Mouse (Mus musculus) cerebellum, adult (tissue): Measurements from ENCODE around the gene Gga3.

Experiments used
- ATAC-seq: cut with Nextera tagmentation; 2 replicates; pipeline ENCODE4 v1.9.2; 2017; ENCODE audit warnings: mild to moderate bottlenecking, moderate library complexity, mixed read lengths; ENCODE audit not compliant: insufficient number of reproducible peaks, low FRiP score, low TSS enrichment

Gene Gga3

DNA sequence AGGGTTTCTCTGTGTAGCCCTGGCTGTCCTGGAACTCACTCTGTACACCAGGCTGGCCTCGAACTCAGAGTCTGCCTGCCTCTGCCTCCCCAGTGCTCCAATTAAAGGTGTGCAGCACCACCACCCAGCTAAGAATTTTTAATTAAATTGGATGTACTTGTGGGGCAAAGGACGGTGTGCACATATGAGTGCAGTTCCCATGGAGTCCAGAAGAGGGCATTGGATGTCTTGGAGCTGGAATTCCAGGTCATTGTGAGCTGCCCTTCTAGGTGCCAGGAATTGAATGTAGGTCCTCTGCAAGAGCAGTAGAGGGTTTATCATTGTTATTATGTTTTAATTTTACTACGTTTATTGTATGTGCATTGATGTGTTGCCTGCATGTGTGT is 27.6 kb upstream of the Gga3 start:
- ATAC-seq: no peak

- ATAC-seq: no peak
Observed at GRCm38 (mm10) chr11:115630532-115631504, 27.0 kb upstream of the Gga3 start.

DNA sequence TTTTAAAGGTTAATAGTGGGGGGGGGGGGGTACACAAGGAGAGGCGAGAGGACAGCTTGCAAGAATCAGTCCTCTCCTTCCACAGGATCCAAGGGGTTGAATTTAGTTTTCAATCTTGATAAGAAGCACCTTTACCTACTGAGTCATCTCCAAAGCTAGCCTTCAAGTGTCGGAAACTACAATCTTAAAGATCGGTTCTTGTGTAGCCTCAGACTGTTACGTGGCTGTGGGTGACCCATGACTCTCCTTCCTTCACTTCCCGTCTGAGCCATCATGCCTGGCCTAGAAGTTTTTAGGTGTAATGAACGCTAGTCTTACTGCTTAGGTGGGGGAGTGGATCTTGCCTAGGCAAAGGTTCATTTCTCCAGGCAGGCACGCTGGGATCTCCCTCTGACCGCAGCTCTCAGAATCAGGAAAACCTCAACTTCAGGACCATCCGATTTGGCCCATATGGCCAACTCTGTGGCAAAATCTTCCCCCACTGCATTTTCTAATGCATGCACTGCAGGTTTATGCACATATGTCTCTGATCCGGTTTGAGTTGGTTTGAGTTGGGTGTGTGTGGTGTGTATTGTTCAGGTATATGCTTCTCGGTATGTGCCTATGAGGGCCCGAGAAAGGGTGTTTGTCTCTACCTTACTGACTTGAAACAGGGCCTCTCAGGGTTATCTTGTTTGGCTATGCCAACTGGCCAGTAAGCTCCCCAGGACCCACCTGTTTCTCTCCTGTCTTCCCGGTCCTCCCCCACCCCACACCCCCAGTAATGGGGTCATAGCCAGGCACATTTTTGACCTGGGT is 26.1 kb upstream of the Gga3 start:
- no peak for ATAC-seq

- ATAC-seq: no peak
Observed at GRCm38 (mm10) chr11:115628465-115629101, 24.7 kb upstream of the Gga3 start.

- ATAC-seq: peak; percentile 98
Observed at GRCm38 (mm10) chr11:115627705-115628464, 24.0 kb upstream of the Gga3 start, which contains the start of gene Slc25a19. Gene Slc25a19 (minus strand): TSS chr11:115628295.

DNA sequence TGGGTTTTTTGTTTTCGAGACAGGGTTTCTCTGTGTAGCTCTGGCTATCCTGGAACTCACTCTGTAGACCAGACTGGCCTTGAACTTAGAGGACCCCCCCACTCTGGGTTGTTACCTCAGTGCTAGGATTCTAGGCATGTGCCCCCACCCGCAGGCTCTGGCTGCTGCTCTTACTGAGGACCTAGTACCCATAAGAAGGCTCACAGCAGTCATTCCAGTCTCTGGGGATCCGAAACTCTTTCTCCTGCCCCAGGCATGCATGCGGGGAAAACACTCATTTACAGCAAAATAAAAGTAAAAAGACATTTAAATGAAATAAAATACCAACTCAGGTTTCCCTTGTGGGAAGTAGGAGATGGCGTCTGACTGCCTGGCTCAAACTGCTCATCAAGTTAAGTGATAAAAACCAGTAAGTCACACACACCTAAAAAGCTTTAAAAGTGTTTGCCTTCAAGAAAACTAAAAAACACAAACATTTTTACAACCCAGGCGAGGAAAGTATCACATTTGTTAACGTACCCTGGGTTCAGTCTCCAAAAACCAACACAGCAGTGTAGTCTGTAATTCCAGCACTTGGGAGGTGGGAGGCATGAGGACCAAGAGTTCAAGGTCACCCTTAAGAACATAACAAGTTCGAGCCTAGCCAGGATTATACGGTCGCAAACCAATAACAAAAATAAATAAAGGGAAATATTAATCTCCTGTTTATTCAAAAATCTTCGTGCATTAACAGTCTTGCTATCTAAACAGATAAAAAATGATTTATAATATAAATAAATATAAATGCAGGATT is 23.2 kb upstream of the Gga3 start:
- ATAC-seq: no peak

DNA sequence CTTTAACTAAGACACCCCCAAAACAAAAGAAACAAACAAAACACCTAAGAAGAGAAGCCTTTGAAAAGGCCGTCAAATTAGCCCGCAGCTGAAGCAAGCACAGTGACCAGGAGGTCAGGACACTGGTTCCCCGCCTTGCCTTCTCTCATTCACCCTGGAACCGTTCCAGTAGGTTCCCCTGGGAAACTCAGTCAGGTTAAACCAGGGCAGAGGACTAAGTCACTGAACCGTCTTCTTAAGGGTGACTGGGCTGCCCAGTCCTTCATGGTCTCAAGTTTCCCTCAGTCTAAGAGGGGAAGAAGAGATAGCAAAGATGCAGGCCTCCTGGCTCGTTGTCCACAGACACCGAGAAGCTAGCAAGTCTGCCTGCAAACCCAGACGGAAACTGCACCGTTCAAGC is 22.0 kb upstream of the Gga3 start:
- ATAC-seq: no peak

DNA sequence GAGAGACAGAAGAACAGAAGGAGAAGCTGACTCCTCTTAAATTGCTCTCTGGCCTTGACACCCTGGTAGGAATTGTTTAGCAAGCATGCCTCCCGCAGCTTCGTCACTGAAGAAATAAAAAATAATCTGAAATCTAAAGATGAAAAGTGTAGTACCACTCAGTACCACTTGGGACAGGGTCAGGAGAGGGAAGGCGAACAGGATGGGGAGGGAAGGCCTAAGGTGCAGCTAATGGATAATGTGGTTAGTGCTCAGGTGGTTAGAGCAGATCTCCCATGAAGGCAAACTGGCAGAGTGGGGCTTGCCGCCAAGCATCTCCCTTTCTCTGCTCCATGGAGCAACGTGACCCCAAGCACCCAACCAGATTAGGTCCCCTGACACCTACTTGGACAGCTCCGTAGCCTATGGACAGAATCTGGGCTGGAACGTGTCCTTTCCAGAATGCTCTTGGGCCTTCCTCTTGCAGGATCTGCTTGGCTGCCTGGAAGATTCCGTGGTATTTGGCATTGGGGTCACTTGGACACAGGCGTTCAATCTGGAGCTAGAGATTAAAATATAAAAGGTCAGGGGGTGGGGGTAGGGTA is 19.7 kb upstream of the Gga3 start:
- ATAC-seq: no peak

- ATAC-seq: no peak
Observed at GRCm38 (mm10) chr11:115619949-115620348, 16.1 kb upstream of the Gga3 start.

GRCm38 (mm10) chr11:115618732-115619516 is 15.1 kb upstream of the Gga3 start:
- no peak for ATAC-seq

DNA sequence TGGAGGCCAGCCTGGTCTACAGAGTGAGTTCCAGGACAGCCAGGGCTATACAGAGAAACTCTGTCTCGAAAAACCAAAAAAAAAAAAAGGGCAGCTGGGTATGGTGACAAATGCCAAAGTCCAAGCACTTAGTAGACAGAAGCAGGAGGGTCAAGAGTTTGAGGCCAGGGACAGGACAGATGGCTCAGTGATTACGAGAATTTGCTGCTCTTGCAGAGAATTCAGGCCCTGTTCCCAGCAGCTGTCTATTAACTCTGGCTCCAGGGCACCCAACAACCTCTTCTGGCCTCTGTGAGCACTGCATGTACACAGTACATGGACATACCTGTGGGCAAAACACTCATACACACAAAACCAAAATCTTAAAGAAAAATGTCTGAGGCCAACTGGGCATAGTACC is 14.2 kb upstream of the Gga3 start:
- ATAC-seq: no peak

- no peak for ATAC-seq
Observed at GRCm38 (mm10) chr11:115616893-115617292, 13.0 kb upstream of the Gga3 start.

DNA sequence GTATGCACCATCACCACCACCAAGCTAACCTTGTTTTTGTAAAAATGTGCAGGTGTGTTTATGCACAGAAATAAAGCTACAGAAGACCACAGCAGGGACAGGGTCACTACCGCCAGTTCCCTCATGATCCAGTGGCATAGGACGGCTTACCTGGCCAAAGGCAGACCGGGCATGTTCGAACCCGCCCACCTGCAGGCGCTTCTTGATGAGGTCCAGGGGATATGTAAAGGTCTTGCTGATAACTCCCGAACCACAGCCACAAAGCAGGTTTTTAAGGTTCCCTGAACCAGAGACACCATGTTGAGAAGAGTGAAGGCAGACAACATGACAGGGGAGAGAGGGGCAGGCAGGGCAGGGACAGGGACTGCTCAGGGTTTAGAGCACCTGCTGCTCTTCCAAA is 12.5 kb upstream of the Gga3 start:
- no peak for ATAC-seq

DNA sequence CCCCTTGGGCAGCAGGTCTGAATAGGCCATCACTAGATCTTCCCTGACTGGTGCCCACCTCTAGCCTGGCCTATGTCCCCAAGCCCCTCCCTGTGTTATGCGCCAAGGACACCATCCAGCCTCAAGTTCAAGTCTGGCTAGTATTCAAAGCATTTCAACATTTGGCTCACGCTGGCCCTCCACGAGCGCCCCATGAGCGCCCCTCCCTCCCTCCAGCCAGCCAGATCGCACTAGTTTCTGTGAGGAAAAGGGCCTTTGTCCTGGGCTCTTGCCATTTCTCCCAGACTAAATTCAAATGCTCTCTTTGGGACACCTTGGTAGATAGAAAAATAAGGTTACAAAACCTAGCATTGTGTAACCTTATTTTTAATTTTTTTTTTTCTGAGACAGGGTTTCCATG is 12.0 kb upstream of the Gga3 start:
- ATAC-seq: no peak

- no peak for ATAC-seq
Observed at GRCm38 (mm10) chr11:115615108-115615825, 11.4 kb upstream of the Gga3 start.

- no peak for ATAC-seq
Observed at GRCm38 (mm10) chr11:115614346-115615107, 10.7 kb upstream of the Gga3 start.
